Mouse (Mus musculus): ENCODE measurements at regions not wholly inside any gene's neighbourhood (a gene's known extent, or its start where the extent isn't known, plus 50 kb on each side); places are given as distances from the start of the nearest gene placed in this dataset.

DNA sequence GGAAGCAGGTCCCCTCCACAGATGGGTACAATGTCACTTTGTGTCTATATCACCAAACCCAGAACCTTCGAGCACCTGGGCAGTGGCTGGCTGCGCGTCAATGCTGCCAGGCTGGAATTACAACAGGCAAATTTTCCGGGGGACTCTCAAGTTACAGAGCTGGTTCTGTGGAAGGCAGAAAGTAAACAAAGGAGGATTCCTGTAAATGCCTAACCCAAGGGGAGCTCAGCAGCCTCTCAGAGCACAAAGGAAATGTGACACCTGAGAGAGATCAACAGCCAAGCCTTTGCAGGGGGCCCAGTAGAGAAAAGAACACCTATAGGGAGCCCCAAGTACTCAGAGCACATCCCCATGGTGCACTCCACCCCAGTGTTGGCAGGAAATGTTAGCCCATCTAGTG, 70.7 kb downstream of the Setd4 start:
- DNase-seq: peak in 1 of 2 experiments; percentile 19

DNA sequence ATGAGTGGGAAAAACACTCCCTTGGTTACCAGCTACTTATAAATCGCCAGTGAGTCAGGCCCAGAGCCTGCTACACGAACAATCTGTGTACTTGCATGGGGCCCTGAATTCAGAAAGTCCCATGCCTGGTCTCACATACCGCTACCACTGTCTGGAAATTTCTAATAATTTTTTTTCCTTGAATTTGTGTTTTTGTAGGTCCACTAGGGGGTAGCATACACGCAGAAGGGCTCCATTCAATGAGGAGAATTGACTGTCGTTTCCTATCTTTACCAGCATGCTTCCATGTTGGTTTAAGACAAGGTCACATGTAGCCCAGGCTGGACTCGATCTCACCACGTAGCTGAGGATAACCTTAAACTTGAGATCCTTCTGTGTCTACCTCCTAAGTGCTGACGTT, 71.9 kb downstream of the Setd4 start:
- no peak for DNase-seq

DNA sequence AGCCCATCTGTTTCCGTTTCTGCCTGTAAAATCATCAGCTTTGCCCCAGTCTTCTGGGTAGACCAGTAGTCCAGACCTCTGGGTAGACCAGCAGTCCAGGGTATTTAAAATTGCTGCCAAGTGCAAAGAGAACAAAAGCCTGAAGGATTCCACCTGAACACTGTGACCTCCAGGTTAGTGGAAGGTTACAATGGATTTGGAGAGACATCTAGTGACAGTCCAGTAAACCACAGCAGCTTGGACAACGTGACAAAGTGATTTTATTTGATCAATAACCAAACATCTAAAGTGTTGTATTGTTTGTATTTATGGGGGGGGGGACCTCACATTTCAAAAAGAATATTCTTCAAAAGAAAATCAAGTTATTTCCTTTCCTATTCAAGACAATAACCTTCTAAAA, 81.4 kb downstream of the Setd4 start:
- no peak for DNase-seq

DNA sequence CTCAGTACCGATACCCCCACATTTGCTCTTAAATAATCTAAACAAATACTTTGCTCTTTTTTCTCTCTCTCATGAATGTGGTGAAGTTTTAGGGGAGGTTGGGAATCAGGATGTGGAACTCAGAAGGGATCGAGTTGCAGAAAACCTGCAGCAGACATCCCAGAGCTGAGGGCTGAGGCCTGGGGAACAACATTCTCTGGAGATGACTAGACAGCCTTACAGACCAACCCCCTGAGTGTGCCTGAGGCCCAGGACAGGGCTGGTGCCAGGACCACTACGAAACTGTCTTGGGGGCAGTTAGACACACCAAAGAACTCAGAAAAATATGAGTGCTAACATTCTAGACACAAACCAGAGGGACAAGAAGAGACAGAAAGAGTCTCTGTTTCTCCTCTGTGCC, 83.4 kb downstream of the Setd4 start:
- DNase-seq: no peak

DNA sequence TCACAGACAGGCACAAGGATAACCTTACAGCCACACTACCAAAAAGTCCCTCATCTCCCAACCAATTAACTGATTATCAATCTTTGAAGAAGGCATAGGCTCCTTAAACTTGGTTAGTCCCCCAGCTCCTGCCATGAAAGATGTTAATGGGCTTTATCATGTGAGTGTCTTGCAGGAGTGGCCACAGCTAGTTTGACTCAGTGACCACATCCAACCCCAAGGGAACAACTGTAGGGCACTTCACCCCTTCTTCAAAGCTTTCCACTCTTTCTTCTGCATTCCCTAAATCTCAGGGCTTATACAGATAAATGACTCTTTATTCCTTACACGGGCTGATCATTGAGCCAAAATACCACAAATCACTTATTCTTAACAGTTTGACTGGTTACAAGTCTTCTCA, 85.2 kb downstream of the Setd4 start:
- DNase-seq: no peak

DNA sequence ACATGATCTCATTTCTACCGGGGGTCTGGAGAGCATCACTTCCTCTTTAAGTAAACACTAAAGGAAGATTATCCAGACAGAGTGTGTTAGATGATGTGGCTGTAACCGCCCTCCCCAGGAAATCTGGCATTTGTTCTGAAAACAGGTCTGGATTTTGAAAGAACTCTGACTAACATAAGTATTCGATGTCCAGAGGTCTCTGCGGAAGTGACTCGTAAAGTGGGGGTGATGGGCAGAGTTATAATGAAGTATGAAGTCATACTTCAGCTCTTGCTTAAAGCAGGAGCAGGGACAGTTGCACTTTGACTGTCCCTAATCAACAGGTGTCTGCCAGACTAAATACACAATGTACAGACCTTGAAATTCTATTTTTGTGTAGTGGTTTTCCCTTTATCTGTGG, 87.1 kb downstream of the Setd4 start:
- no peak for DNase-seq

DNA sequence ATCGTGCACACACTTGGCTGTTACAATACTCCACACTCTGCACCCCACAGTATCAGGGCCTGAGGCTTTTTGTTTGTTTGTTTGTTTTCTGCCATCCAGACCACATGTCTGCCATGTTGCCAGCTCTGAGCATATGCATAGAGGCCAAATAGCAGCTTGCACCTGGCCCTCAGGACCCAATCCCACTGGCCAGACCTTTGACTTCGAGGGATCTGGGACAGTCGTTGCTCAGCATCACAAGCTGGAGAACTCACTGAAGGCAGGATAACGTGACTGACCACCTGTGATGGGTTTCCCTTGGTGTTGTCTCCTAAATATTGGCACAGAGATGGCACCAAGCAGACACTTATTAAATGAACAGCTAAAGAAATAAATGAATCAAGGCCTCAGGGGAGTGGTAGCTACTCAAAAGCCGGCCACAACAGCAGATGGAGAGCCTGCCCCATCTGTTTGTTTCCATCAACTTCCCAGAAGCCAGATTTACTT, 88.4 kb downstream of the Setd4 start:
- no peak for DNase-seq

DNA sequence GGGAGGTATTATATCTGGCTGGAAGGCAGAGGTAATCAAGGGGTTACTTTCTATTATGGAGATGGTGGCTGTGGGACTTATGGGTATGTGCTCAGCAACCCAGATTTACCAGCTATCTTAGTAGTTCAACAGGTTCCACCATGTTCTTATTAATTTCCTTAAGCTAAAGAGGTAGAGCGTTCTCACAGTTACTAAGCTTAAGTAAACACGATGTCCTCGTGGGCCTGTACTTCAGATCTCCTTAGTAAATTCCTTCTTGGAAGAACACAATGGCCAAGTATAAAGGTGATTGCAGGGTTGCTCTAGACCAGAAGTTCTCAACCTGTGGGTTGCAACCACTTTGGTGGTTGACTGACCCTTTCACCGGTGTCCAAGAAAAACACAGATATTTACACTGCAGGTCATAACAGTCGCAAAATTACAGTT, 90.2 kb downstream of the Setd4 start:
- DNase-seq: no peak

DNA sequence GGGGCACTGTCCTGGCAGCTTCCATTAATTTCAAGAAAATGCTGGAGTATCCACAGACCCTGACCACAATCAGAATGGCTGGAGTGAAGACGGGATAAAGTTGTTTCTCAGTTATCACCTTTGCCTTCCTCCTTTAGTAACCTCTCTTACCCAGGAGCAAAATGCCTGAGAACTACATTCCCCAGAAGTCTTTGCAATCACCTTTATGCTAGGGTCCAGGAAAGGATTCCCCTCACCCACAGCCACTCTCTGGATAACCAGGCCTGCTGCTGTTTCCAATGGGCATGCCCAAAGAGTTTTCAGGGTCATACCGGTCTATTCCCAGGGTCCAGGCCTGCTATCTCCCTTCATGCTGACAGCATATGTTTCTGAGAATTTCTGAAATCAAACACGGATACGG, 91.9 kb downstream of the Setd4 start:
- no peak for DNase-seq

DNA sequence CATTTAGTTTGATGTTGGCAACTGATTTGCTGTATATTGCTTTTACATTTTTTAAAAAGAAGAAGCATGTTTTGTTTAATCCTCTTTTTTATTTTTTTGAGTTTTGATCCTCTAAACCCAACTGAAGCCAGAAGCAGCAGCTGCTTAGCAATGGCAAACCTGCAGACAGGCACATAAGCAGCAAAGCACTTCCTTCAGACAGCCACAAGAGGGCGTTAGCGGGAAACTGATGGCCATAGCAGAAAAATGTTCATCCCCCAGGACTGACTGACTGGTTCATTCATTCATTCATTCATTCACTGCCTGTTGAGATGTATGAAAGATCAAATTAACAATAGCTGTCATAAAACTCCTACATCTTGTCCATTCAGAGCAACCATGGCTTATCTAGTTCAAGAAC, 92.3 kb downstream of the Setd4 start:
- no peak for DNase-seq

DNA sequence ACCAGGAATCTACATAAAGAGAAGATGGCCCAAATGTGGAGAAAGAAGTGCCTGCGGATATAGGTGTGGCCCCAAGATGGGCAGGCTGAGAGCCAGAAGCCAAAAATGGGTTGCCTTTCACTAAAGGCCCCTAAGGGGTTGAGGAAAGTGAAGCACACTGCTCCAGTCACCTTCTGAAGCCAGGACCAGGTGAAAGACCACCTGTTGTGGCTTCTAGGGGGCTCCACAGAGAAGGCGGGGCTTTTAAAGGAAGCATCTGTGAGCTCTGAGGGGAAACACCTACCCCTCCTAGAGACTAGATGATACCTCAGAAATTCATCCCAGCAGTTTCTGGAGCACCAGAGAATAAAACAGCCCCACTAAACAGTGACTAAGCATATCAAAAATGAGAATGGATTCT, 105.1 kb downstream of the Setd4 start:
- DNase-seq: no peak

DNA sequence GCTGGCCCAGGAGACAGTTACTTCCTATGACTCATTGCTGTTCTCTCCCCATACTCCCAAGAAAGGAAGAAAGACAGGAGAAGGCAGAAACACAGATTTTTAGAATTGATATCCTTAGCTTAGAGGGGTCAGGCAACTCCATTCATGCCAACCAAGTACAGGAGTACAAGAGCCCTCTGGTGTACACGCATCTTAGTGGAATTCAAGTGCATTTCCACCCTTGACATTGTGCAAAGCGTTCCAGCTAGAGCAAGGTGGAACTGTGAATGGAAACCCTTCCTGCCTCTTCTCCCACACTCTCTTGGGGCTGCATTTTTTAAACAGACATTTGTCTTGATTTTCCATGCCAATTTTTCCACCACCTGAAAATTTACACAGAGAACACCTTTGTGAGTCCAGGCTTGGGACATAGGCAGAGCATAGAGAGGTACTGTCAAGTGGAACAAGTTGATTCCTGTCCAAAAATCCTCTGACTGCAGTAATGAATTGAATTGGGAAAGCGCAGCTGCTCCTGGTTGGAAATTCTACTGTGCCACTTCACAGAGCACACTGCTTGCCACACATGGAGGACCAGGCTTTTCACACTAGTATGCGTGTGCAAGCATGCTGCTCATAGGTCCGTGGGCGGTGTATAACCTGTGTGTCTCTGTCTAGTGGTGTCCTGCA, 110.4 kb downstream of the Setd4 start:
- DNase-seq: no peak

DNA sequence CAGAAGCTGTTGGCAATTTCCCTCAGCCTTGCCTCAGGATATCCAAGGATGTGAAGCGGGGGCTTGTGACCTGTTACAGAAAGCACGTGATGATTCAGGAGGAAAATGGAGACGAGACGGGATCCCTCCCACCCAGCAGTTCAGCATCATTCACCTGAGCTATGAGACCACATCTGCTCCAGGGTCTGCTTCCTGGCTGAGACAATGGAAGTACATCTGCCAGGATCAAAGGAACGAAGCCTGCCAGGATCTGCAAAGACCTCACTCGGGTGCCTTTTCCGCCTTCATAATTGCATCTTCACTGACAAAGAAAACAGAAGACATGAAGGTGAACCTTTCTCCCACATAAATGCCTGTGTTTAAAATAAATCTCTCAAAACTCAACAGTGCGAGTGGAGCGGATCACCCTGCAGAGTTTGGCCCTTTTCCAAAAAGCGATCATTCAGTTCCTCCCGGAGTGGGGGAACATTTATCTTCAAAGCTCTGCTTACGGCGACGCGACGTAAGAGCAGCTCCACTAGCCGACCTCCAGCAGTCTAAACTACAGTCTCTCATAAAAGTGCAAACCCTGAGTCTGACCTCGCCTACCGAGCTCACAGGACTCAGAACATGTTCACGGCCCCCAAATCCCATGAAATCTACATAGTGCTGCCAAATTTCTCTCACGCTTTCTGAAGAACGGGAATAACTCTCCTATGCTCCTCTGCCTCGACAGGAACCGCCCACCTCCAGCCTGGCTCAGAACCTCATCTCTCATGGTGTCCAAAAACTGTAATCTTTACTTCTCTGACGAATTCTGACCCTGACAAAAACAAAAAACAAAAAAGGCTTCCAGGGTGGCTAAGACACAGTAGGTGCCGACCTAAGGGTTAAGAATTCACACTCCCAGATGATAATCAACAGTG, 117.0 kb downstream of the Setd4 start:
- peak in 1 of 2 experiments; percentile 4 for DNase-seq

DNA sequence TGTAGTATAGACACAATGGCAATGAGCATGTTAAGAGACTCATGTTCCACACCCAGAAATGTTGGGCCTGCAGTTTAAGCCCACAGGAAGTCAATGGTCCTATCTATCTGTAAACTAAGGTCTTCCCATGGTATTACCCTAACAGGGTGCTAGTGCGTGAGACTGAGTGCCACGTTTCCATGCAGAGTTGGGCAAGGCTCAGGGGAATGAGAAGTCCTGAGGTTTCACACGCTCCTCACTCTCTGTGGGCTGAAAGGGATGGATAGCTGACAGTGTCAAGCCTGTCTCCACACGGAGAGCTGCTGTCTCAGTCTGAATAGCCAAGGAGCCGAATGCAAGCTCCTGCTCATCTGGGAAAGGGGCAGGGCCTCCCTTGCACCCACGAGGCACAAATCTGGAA, 133.9 kb downstream of the Setd4 start:
- DNase-seq: no peak

DNA sequence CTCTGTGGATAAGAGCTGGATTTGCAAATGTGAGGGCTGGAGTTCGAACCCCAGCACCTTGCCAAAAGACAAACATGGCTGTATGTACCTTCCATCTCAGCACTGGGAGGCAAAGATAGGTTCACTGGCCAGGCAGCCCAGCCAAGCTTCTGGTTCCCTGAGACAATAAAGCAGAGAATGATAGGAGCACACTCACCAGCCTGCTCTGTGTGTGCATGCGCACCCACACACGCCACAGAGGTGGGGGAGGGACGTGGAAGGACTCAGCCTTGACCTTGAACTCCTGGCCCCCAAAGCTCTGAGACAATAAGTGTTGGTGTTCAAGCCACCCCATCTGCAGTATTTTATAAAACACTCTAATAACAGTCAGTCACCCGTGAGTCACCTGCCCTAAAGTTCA, 138.1 kb downstream of the Setd4 start:
- DNase-seq: no peak

DNA sequence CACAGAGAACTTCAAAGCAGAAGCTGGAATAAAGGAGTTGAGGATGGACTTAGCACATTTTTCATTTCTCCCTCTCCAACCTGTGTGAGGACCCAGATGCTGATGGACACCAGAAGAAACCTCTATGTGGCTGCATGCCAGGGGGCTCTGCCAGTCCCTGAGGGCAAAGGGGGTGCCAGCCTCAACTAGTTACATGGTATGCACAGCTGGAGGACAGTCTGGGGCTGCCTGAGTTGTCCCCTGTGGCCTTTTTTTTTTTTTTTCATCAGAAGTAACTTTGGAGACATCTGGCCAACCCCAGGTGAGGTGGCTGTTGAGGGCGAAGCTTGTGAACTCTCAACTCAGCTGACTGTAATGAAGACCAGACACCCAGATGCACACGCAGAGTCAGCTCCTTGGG, 139.0 kb downstream of the Setd4 start:
- DNase-seq: no peak

DNA sequence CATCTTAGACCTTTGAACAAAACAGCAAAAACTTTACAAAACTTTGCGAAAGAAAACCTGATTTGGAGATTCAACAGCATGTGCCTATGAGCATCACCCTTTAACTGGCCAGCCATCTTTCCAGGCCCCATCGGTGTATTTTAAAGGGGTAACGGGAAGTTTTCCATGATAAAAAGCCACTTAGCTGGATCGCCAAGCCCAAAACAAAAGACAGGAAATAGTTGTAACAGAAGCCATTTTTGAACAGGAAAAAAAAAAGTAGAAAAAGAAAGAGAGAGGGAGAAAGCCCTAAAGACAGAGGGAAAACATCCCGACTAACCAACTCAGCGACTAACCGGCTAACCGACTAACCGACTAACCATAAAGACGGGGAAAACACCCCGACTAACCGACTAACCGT, 140.5 kb downstream of the Setd4 start:
- DNase-seq: no peak

DNA sequence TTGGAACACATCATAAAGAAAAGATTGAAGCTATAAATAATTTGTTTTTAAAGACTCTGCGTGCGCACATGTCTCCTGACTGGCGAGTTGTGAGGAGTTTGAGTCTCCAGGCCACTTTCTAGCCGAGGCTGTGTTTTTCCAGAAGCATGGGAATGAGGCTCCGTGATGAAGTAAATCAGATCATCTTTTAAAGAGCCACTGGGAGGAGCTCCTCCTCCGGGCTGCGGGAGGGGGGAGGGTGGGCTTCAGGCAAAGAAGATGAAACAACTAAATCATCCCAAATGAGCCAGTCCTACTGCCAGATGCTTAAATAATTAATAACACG, 141.6 kb downstream of the Setd4 start:
- DNase-seq: no peak

DNA sequence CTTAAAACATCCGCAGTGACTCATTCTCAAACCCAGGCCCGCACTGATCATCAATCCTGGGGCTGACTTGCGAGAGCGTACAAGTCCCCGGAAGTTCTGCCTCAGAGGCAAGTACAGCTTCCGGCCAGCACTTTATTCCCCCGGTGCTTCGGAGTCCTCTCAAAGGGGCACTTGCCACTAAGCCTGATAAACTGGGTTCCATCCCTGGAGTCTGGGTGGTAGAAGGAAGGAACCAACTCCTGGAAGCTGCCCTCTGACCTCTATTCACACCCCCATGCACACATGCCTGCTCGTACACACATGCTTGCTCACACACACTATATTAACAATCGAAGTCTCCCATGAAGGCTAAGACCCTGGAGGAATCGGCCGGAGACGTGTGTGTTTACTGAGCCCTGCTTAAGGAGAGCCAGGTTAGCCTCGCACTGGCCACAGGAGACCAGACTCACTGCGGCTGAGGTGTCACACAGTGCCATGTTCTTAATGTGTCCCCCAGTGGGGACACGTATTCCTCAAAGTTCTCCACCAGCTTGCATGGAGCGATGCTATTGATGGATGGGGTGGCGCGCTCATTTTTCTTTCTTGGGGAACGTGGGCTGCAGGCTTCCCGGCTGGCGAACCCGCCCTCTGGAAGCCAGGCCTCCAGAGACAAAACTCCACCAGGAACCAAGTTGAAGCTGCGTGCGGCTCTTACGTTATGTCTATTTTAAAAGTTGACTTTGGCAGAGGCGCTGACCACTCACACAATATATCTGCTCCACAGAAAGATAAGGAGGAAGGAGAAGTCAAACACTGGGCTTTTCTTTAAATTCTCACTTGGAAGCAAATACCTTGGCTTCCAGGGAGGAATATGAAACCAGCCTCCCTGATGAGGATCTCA, 142.2 kb downstream of the Setd4 start:
- DNase-seq: no peak

DNA sequence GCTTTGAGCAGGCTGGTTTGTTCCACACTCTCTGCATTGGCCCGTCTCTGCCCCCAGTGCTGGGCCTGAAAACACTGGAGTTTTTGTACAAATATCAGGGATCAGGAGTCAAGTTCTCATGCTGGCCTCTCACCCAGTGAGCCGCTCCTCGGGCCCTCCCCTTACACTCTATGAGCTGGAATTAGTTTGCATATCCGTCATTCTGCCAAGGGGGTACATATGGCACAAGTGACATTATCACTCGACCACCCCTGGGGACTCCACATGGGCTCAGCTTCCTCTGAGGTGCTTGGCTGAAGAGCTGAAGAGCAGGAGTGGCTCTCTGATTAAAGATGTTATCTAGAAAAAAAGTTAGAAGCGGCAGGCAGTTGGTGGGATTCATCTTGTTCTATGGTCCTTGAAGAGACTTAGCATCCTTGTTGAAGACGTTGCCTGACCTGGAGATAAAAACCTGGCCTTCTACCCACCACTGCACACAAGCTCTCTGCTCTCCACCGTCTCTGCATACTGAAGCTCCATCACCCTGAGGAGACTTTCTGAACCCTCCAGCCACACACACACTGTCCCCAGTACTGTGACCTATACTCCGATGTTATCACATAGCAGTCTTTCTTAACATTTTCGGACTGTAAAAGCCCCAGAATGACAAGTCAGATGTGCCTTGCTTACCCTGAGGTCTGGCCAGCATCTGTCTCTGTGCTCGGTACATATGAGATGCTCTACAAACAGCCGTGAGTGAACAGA, 144.2 kb downstream of the Setd4 start:
- no peak for DNase-seq

DNA sequence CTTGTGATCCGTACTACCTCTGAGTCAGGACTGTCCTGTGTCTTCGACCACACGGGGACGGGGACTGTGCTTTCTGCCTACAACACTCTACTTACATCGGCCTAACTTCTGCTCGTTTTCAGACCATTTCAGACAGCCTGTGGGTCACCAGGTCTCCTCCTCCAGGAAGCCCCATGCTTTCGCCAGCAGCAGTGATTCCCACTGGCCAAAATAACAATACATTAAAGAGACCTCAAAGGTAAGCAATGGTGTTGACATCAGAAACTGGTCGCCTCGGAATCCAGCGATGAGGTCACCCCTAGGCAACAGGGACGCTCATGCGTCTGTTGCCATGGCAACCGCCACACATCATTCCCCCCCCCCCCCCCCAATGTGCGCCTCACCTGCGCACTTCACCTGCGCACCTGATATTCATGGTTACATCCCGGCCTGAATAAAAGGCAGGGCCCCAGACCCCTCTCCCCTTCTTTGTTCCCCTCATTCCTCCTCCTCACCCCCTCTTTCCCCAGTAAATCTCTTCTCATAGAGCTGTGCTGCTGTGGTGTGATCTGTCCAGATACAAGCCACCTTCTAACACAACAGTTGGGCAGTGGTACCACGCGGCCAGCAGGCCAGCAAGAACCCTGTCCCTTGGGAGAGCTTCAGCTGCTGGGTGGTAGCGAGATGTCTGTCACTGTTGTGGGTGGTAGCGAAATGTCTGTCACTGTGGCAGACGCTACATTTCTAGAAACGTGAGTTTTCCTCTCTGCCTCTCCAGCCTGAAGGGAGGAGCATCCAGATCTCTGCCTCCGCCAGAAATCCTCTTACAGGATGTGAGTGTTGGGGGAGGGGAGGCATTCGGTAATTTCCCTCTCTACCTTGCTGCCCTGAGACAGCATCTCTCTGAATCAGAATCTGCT, 145.0 kb downstream of the Setd4 start:
- DNase-seq: no peak
